Mouse (Mus musculus) MEL (cell line): ENCODE measurements at regions not wholly inside any gene's neighbourhood (a gene's known extent, or its start where the extent isn't known, plus 50 kb on each side); places are given as distances from the start of the nearest gene placed in this dataset.

ENCODE experiments used
- DNase-seq: peaks from one replicate; pipeline ENCODE4 v3.0.0; 2011; ENCODE audit warnings: low read depth, low spot score
- H3K27ac ChIP-seq: 2 replicates; pipeline ENCODE4 v1.5.1; 2012; ENCODE audit warnings: low read depth, mild to moderate bottlenecking, control low read depth, low read length, moderate library complexity; ENCODE audit not compliant: control insufficient read depth
- H3K27me3 ChIP-seq, 2 experiments: fragments of 150-350 bp in 1 of 2; sonication (generic) in 1 of 2; 2 replicates each; pipeline ENCODE4 v1.6.1; 2012; ENCODE audit warnings: low read length in 2 of 2, mild to moderate bottlenecking in 2 of 2, improper control_type of control experiment in 1 of 2, moderate library complexity in 1 of 2; ENCODE audit not compliant: insufficient read depth in 2 of 2, control insufficient read depth in 1 of 2
- H3K36me3 ChIP-seq, 2 experiments: 2 replicates each; pipeline ENCODE4 v1.6.1; 2012 to 2014; ENCODE audit warnings: low read length in 2 of 2, improper control_type of control experiment in 1 of 2, inconsistent platforms in 1 of 2, mild to moderate bottlenecking in 1 of 2; ENCODE audit not compliant: insufficient read depth in 2 of 2, control insufficient read depth in 1 of 2
- H3K4me1 ChIP-seq, 2 experiments: fragments of 150-350 bp in 1 of 2; sonication (generic) in 1 of 2; 2 replicates each; pipeline ENCODE4 v1.6.1; 2012; ENCODE audit warnings: low read length in 2 of 2, improper control_type of control experiment in 1 of 2, mild to moderate bottlenecking in 1 of 2; ENCODE audit not compliant: insufficient read depth in 2 of 2, control insufficient read depth in 1 of 2
- H3K4me3 ChIP-seq, 2 experiments: fragments of 150-350 bp in 1 of 2; sonication (generic) in 1 of 2; 2 replicates each; pipeline ENCODE4 v1.5.1; 2012; ENCODE audit warnings: low read depth in 2 of 2, low read length in 2 of 2, mild to moderate bottlenecking in 2 of 2, moderate library complexity in 2 of 2, control low read depth in 1 of 2, improper control_type of control experiment in 1 of 2; ENCODE audit not compliant: control insufficient read depth in 1 of 2, insufficient read depth in 1 of 2
- H3K79me2 ChIP-seq: 2 replicates; pipeline ENCODE4 v1.6.1; 2012; ENCODE audit warnings: mild to moderate bottlenecking, low read length, moderate library complexity; ENCODE audit not compliant: control insufficient read depth, poor library complexity, insufficient read depth
- H3K9ac ChIP-seq: 2 replicates; pipeline ENCODE4 v1.6.1; 2012; ENCODE audit warnings: low read depth, mild to moderate bottlenecking, control low read depth, low read length, moderate library complexity; ENCODE audit not compliant: control insufficient read depth, poor library complexity, severe bottlenecking
- H3K9me3 ChIP-seq: fragments of 150-350 bp; sonication (generic); replicated peaks from 2 replicates; pipeline ENCODE4 v1.6.1; 2012; ENCODE audit warnings: mild to moderate bottlenecking, low read length, improper control_type of control experiment, moderate library complexity; ENCODE audit not compliant: insufficient read depth
- BHLHE40 ChIP-seq: IDR thresholded peaks from 2 replicates; pipeline ENCODE4 v1.6.1; 2012; ENCODE audit warnings: low read depth, mild to moderate bottlenecking, inconsistent platforms, low read length, improper control_type of control experiment, borderline replicate concordance
- CHD1 ChIP-seq: IDR thresholded peaks from 2 replicates; pipeline ENCODE4 v1.6.1; 2012; ENCODE audit warnings: low read depth, mild to moderate bottlenecking, inconsistent platforms, low read length, improper control_type of control experiment
- CHD2 ChIP-seq: IDR thresholded peaks from 2 replicates; pipeline ENCODE4 v1.6.1; 2011; ENCODE audit warnings: low read length, improper control_type of control experiment
- E2F4 ChIP-seq: IDR thresholded peaks from 2 replicates; pipeline ENCODE4 v1.6.1; 2011; ENCODE audit warnings: low read depth, low read length, improper control_type of control experiment, borderline replicate concordance
- ELF1 ChIP-seq: IDR thresholded peaks from 2 replicates; pipeline ENCODE4 v1.6.1; 2014; ENCODE audit warnings: low read depth, mild to moderate bottlenecking, inconsistent platforms, low read length, improper control_type of control experiment, moderate library complexity
- GABPA ChIP-seq: IDR thresholded peaks from 2 replicates; pipeline ENCODE4 v1.6.1; 2012; ENCODE audit warnings: low read depth, mild to moderate bottlenecking, inconsistent platforms, low read length, improper control_type of control experiment, moderate library complexity
- GATA1 ChIP-seq: IDR thresholded peaks from 2 replicates; pipeline ENCODE4 v1.6.1; 2011; ENCODE audit warnings: low read depth, low read length, improper control_type of control experiment
- KAT2A ChIP-seq: conservative IDR thresholded peaks from 2 replicates; pipeline ENCODE4 v1.6.1; 2012; ENCODE audit warnings: low read depth, low read length, improper control_type of control experiment, inconsistent platforms
- MAFK ChIP-seq: IDR thresholded peaks from 2 replicates; pipeline ENCODE4 v1.6.1; 2011; ENCODE audit warnings: low read depth, mild to moderate bottlenecking, low read length, improper control_type of control experiment, borderline replicate concordance
- MEF2A ChIP-seq: IDR thresholded peaks from 2 replicates; pipeline ENCODE4 v1.6.1; 2014; ENCODE audit warnings: low read depth, mild to moderate bottlenecking, inconsistent platforms, low read length, improper control_type of control experiment; ENCODE audit not compliant: poor library complexity, insufficient replicate concordance, severe bottlenecking; ENCODE audit errors: extremely low read depth
- MXI1 ChIP-seq: IDR thresholded peaks from 2 replicates; pipeline ENCODE4 v1.6.1; 2011; ENCODE audit warnings: mild to moderate bottlenecking, low read depth, low read length, improper control_type of control experiment
- MYB ChIP-seq: IDR thresholded peaks from 2 replicates; pipeline ENCODE4 v1.6.1; 2011; ENCODE audit warnings: mild to moderate bottlenecking, low read depth, low read length, improper control_type of control experiment
- NELFE ChIP-seq: IDR thresholded peaks from 2 replicates; pipeline ENCODE4 v1.6.1; 2011; ENCODE audit warnings: low read depth, low read length, improper control_type of control experiment
- NRF1 ChIP-seq: IDR thresholded peaks from 2 replicates; pipeline ENCODE4 v1.6.1; 2014; ENCODE audit warnings: low read depth, mild to moderate bottlenecking, inconsistent platforms, low read length, improper control_type of control experiment, moderate library complexity; ENCODE audit not compliant: poor library complexity, insufficient read depth, severe bottlenecking
- POLR2A ChIP-seq, 2 experiments: IDR thresholded peaks; 2 replicates each; pipeline ENCODE4 v1.6.1; 2011 to 2012; ENCODE audit warnings: low read length in 2 of 2, mild to moderate bottlenecking in 2 of 2, control low read depth in 1 of 2, improper control_type of control experiment in 1 of 2, low read depth in 1 of 2, moderate library complexity in 1 of 2; ENCODE audit not compliant: control insufficient read depth in 1 of 2, insufficient read depth in 1 of 2, poor library complexity in 1 of 2
- POLR2AphosphoS2 ChIP-seq: IDR thresholded peaks from 2 replicates; pipeline ENCODE4 v1.6.1; 2011; ENCODE audit warnings: low read length, improper control_type of control experiment
- POLR2AphosphoS5 ChIP-seq: IDR thresholded peaks from 2 replicates; pipeline ENCODE4 v1.6.1; 2012; ENCODE audit warnings: low read depth, borderline replicate concordance, mild to moderate bottlenecking, inconsistent platforms, low read length, moderate library complexity, mixed read lengths
- RAD21 ChIP-seq: IDR thresholded peaks from 2 replicates; pipeline ENCODE4 v1.6.1; 2011; ENCODE audit warnings: mild to moderate bottlenecking, low read depth, low read length, improper control_type of control experiment
- RCOR1 ChIP-seq: IDR thresholded peaks from 2 replicates; pipeline ENCODE4 v1.6.1; 2012; ENCODE audit warnings: low read depth, mild to moderate bottlenecking, inconsistent platforms, low read length, improper control_type of control experiment
- SMC3 ChIP-seq: IDR thresholded peaks from 2 replicates; pipeline ENCODE4 v1.6.1; 2011; ENCODE audit warnings: low read depth, low read length, improper control_type of control experiment
- TAL1 ChIP-seq: IDR thresholded peaks from 2 replicates; pipeline ENCODE4 v1.6.1; 2012; ENCODE audit warnings: mild to moderate bottlenecking, inconsistent platforms, low read length, moderate library complexity, mixed read lengths
- TBP ChIP-seq: IDR thresholded peaks from 2 replicates; pipeline ENCODE4 v1.8.0; 2011; ENCODE audit warnings: low read depth, low read length, improper control_type of control experiment
- TCF12 ChIP-seq: IDR thresholded peaks from 2 replicates; pipeline ENCODE4 v1.6.1; 2014; ENCODE audit warnings: low read depth, mild to moderate bottlenecking, inconsistent platforms, low read length, improper control_type of control experiment, moderate library complexity
- UBTF ChIP-seq: IDR thresholded peaks from 2 replicates; pipeline ENCODE4 v1.6.1; 2012; ENCODE audit warnings: low read depth, mild to moderate bottlenecking, inconsistent platforms, low read length, improper control_type of control experiment, moderate library complexity, borderline replicate concordance; ENCODE audit not compliant: insufficient read depth
- USF1 ChIP-seq: IDR thresholded peaks from 2 replicates; pipeline ENCODE4 v1.6.1; 2014; ENCODE audit warnings: low read depth, mild to moderate bottlenecking, inconsistent platforms, low read length, improper control_type of control experiment, moderate library complexity
- USF2 ChIP-seq, 2 experiments: IDR thresholded peaks; 2 replicates each; pipeline ENCODE4 v1.6.1; 2011 to 2012; ENCODE audit warnings: improper control_type of control experiment in 2 of 2, low read length in 2 of 2, borderline replicate concordance in 1 of 2, inconsistent platforms in 1 of 2, low read depth in 1 of 2, mild to moderate bottlenecking in 1 of 2; ENCODE audit not compliant: insufficient read depth in 1 of 2
- ZC3H11A ChIP-seq: IDR thresholded peaks from 2 replicates; pipeline ENCODE4 v1.6.1; 2012; ENCODE audit warnings: low read depth, mild to moderate bottlenecking, inconsistent platforms, low read length, improper control_type of control experiment
- ZKSCAN1 ChIP-seq: IDR thresholded peaks from 2 replicates; pipeline ENCODE4 v1.6.1; 2012; ENCODE audit warnings: low read depth, mild to moderate bottlenecking, inconsistent platforms, low read length, improper control_type of control experiment, moderate library complexity
- ZMIZ1 ChIP-seq: IDR thresholded peaks from 2 replicates; pipeline ENCODE4 v1.6.1; 2012; ENCODE audit warnings: low read depth, mild to moderate bottlenecking, inconsistent platforms, low read length, improper control_type of control experiment, moderate library complexity
- ZNF384 ChIP-seq: IDR thresholded peaks from 2 replicates; pipeline ENCODE4 v1.6.1; 2012; ENCODE audit warnings: low read depth, mild to moderate bottlenecking, inconsistent platforms, low read length, improper control_type of control experiment

DNA sequence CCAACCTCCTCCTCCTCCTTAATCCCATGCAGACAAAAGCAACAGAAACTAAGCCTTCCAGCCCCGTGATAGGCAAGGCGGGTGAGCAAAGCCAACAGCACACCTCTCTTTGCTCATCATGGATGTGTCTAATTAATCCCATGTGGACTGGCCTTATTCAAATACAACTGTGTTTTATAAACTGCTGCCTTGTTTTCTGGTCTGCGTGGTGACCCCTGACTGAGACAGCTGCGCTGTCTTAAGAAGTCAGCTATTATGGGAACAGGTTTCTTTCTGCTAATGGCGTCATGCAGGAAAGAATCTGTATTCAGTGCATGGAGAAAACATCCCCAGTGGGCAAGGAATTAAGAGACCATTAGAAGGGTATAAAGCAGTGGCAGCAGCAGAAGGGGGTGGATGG, 161.6 kb upstream of the Kiz start:
- Histone ChIP-seq H3K9ac (no peak overlapping the region), H3K9me3 (no peaks in the 10 kb centered on the region), H3K36me3 (no peaks in the 10 kb centered on the region), H3K4me3 (no peak overlapping the region), H3K27ac (no peak overlapping the region), H3K27me3 (no peaks in the 10 kb centered on the region), H3K4me1 (no peaks in the 10 kb centered on the region), H3K79me2 (no peaks in the 10 kb centered on the region)
- no peak for DNase-seq
- TF ChIP-seq POLR2A (IDR thresholded peaks at IDR 0.05; ENCODE audit: control insufficient read depth in 1 of 2, insufficient read depth in 1 of 2, low read depth in 1 of 2, low read length in 2 of 2, poor library complexity in 1 of 2) (no peak), GATA1 (no peak), TBP (no peak), BHLHE40 (no peak), MEF2A (no peak), MXI1 (no peak), MYB (no peak), RAD21 (no peak), ELF1 (no peak), ZMIZ1 (no peak), NELFE (no peak), CHD2 (no peak), NRF1 (no peak), POLR2AphosphoS5 (no peak), ZKSCAN1 (no peak), CHD1 (no peak), UBTF (no peak), USF2 (IDR thresholded peaks at IDR 0.05; ENCODE audit: borderline replicate concordance in 1 of 2, insufficient read depth in 1 of 2, low read depth in 1 of 2, low read length in 2 of 2) (no peak)

- Histone ChIP-seq H3K9ac (no peak overlapping the region), H3K36me3 (no peaks in the 10 kb centered on the region), H3K79me2 (no peaks in the 10 kb centered on the region), H3K9me3 (no peaks in the 10 kb centered on the region)
- DNase-seq = no peak
- TF ChIP-seq UBTF (no peak), MEF2A (no peak), TAL1 (no peak), BHLHE40 (no peak), POLR2AphosphoS2 (no peak), ZMIZ1 (no peak), ZKSCAN1 (no peak), ZC3H11A (no peak), ZNF384 (no peak), MAFK (no peak), GABPA (no peak), USF1 (no peak), E2F4 (no peak), RAD21 (no peak), TCF12 (no peak), CHD1 (no peak), MXI1 (no peak), SMC3 (no peak), RCOR1 (no peak), KAT2A (no peak)
- TF ChIP-seq, all 39 proteins: peak for 0
- no peak overlapping the region for H3K27ac ChIP-seq
- H3K27me3 ChIP-seq = no peaks in the 10 kb centered on the region
- no peaks in the 10 kb centered on the region for H3K4me1 ChIP-seq
- no peak overlapping the region for H3K4me3 ChIP-seq
These were observed 159.4 kb upstream of the Kiz start for GRCm38 (mm10) chr2:146696277-146696676.
